Mouse (Mus musculus): Measurements from ENCODE around the gene Gps2. TPM values are rescaled to one million over a fixed set of nuclear protein-coding genes. Genes with fewer than 3 reads are reported as not detected.
A peak's percentile ranks its signal among the peaks of the same experiment; 100 is the strongest.

The Gps2 gene
- polyA plus RNA-seq, 1 experiment: 272 TPM

GRCm38 (mm10) chr11:69880506-69880852 is 33.2 kb upstream of the Gps2 start:
- H3K4me1 ChIP-seq (replicated peaks; ENCODE audit: control insufficient read depth, insufficient read depth, low read length): peaks cover 19% of the 10 kb centered on the region
- peak overlapping the region; percentile 39 for H3K4me3 ChIP-seq (ENCODE audit: control insufficient read depth, insufficient read depth, low read length)
- peaks cover 23% of the 10 kb centered on the region for H3K36me3 ChIP-seq (ENCODE audit: control insufficient read depth, insufficient read depth, low read length)
- 0 out of 2 replicates have a peak overlapping the region, but pooled peaks have one; percentile 4 for H3K27ac ChIP-seq (ENCODE audit: control insufficient read depth, insufficient read depth, low read length)
- WGBS: 4% methylated on average over 18 of the region's 18 CpGs
- DNase-seq: peak; percentile 66
- TF ChIP-seq CTCF (IDR thresholded peaks at IDR 0.05; ENCODE audit: borderline replicate concordance, control insufficient read depth, extremely low read depth, insufficient read depth, low read length, poor library complexity) (peak; percentile 69; the same call in 1 of the 2 replicates), POLR2A (IDR thresholded peaks at IDR 0.05; ENCODE audit: control insufficient read depth, extremely low read depth, insufficient read depth, low read length, poor library complexity) (0 out of 2 replicates have a peak, but pooled peaks have one; percentile 9)
- no peaks in the 10 kb centered on the region for H3K27me3 ChIP-seq (ENCODE audit: control insufficient read depth, insufficient read depth, low read length)

DNA sequence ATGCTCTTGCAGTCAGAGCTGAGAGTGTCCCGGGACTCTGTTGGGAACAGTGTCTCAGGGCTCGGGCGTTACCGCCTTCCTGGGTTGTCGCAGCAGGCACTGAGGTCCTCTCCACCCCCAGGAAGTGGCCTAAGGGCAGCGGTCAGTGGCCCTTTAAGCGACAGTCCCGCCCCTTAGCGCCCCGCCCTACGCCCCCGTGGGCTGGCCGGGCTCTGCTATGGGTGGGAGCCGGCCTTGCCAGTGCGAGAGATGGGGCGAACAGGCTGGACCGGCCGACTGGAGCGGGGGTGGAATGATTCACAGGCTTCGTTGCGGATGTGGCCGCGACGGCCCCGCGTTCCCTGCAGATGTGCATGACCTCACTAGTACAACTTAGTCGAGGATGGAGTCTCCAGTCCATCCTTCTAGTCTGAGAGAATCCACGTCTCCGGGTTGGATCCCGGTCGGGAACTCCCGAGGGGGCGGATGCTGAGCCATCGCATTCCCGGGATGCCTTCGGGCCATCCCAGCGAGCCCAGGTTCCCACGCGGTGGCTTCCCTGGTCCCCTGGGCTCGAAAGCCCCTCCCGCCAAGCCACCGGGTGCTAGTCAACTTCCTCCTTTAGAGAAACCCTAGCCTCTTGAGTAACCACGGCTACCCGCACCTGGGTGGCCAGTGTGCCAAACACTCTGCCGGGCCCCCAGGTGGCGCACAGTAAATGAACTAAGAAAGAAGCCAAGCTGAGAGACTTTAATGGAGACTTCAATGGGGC is 32.7 kb upstream of the Gps2 start, which contains the start of gene Kctd11:
Gene Kctd11 (minus strand): TSS at position 554 of the 751 bp plus-strand sequence.
- WGBS: 1% methylated on average over 46 of the region's 46 CpGs
- peak within 1 kb of the TSS; percentile 39 for H3K4me3 ChIP-seq (ENCODE audit: control insufficient read depth, insufficient read depth, low read length)
- peak; percentile 70 for DNase-seq
- H3K4me1 ChIP-seq (replicated peaks; ENCODE audit: control insufficient read depth, insufficient read depth, low read length): peaks cover 19% of the 10 kb centered on the region
- TF ChIP-seq CTCF (IDR thresholded peaks at IDR 0.05; ENCODE audit: borderline replicate concordance, control insufficient read depth, extremely low read depth, insufficient read depth, low read length, poor library complexity) (peak; percentile 75), POLR2A (IDR thresholded peaks at IDR 0.05; ENCODE audit: control insufficient read depth, extremely low read depth, insufficient read depth, low read length, poor library complexity) (no peak)
- no peaks in the 10 kb centered on the region for H3K27me3 ChIP-seq (ENCODE audit: control insufficient read depth, insufficient read depth, low read length)
- peaks cover 28% of the 10 kb centered on the region for H3K36me3 ChIP-seq (ENCODE audit: control insufficient read depth, insufficient read depth, low read length)
- H3K27ac ChIP-seq (ENCODE audit: control insufficient read depth, insufficient read depth, low read length): peak within 1 kb of the TSS; percentile 10; the same call in 1 of the 2 replicates

GRCm38 (mm10) chr11:69881787-69882670 is 31.7 kb upstream of the Gps2 start:
- 89% methylated on average over 21 of the region's 21 CpGs for WGBS
- Histone ChIP-seq H3K4me1 (replicated peaks; ENCODE audit: control insufficient read depth, insufficient read depth, low read length) (peaks cover 19% of the 10 kb centered on the region), H3K27me3 (ENCODE audit: control insufficient read depth, insufficient read depth, low read length) (no peaks in the 10 kb centered on the region), H3K27ac (ENCODE audit: control insufficient read depth, insufficient read depth, low read length) (peak overlapping the region; percentile 10; the same call in 1 of the 2 replicates), H3K36me3 (ENCODE audit: control insufficient read depth, insufficient read depth, low read length) (peaks cover 38% of the 10 kb centered on the region), H3K4me3 (ENCODE audit: control insufficient read depth, insufficient read depth, low read length) (0 out of 2 replicates have a peak overlapping the region, but pooled peaks have one; percentile 39)
- no peak for TF ChIP-seq CTCF (IDR thresholded peaks at IDR 0.05; ENCODE audit: borderline replicate concordance, control insufficient read depth, extremely low read depth, insufficient read depth, low read length, poor library complexity)
- TF ChIP-seq POLR2A (IDR thresholded peaks at IDR 0.05; ENCODE audit: control insufficient read depth, extremely low read depth, insufficient read depth, low read length, poor library complexity): no peak
- no peak for DNase-seq

DNA sequence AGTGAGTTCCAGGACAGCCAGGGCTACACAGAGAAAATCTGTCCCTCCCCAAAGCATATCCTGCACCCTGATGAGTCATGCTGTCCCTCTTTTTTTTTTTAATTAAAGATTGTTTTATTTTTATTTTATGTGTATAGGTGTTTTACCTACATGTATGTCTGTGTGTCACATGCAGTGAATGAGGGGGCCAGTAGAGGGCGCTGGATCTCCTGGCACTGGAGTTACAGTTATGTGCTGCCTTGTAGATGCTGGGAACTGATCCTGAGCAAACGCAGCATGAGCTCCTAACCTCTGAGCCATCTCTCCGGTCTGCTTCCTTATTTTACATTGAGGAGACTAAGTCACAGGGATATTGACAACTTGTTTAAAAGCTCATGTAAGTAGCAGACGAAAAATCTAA is 30.6 kb upstream of the Gps2 start:
- Histone ChIP-seq H3K4me1 (replicated peaks; ENCODE audit: control insufficient read depth, insufficient read depth, low read length) (peaks cover 19% of the 10 kb centered on the region), H3K27me3 (ENCODE audit: control insufficient read depth, insufficient read depth, low read length) (no peaks in the 10 kb centered on the region), H3K36me3 (ENCODE audit: control insufficient read depth, insufficient read depth, low read length) (peaks cover 49% of the 10 kb centered on the region), H3K27ac (ENCODE audit: control insufficient read depth, insufficient read depth, low read length) (no peak overlapping the region), H3K4me3 (ENCODE audit: control insufficient read depth, insufficient read depth, low read length) (no peak overlapping the region)
- whole genome bisulfite sequencing: 91% methylated on average over 4 of the region's 4 CpGs
- TF ChIP-seq CTCF (IDR thresholded peaks at IDR 0.05; ENCODE audit: borderline replicate concordance, control insufficient read depth, extremely low read depth, insufficient read depth, low read length, poor library complexity): peak; percentile 38; the same call in 1 of the 2 replicates
- TF ChIP-seq POLR2A (IDR thresholded peaks at IDR 0.05; ENCODE audit: control insufficient read depth, extremely low read depth, insufficient read depth, low read length, poor library complexity): no peak
- DNase-seq: peak; percentile 71

GRCm38 (mm10) chr11:69883527-69884151 is 30.0 kb upstream of the Gps2 start:
- TF ChIP-seq POLR2A (IDR thresholded peaks at IDR 0.05; ENCODE audit: control insufficient read depth, extremely low read depth, insufficient read depth, low read length, poor library complexity): no peak
- TF ChIP-seq CTCF (IDR thresholded peaks at IDR 0.05; ENCODE audit: borderline replicate concordance, control insufficient read depth, extremely low read depth, insufficient read depth, low read length, poor library complexity): no peak
- Histone ChIP-seq H3K4me3 (ENCODE audit: control insufficient read depth, insufficient read depth, low read length) (no peak overlapping the region), H3K4me1 (replicated peaks; ENCODE audit: control insufficient read depth, insufficient read depth, low read length) (peaks cover 19% of the 10 kb centered on the region), H3K27ac (ENCODE audit: control insufficient read depth, insufficient read depth, low read length) (no peak overlapping the region), H3K27me3 (ENCODE audit: control insufficient read depth, insufficient read depth, low read length) (no peaks in the 10 kb centered on the region), H3K36me3 (ENCODE audit: control insufficient read depth, insufficient read depth, low read length) (peaks cover 54% of the 10 kb centered on the region)
- WGBS: 95% methylated on average over 8 of the region's 8 CpGs
- DNase-seq: no peak

DNA sequence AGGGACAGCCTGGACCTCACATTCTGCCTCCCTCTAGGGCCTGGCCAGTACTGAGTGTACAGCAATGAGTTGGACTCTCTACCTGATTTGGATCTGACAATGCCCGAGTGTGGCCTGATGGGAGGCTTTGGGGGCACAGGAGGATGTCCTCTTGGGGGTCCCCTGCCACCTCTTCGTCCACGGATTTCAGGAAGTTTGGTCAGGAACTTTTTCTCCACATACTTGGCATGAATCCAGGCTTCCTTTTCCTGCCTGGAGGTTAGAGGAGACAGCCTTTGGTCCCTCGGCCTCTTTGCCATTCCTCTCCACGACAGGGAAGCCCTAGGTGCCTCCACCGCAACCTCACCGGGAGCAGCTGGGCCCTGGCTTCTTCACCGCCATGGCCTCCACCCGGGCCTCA is 29.4 kb upstream of the Gps2 start:
- H3K4me1 ChIP-seq (replicated peaks; ENCODE audit: control insufficient read depth, insufficient read depth, low read length): peaks cover 19% of the 10 kb centered on the region
- no peak for DNase-seq
- H3K36me3 ChIP-seq (ENCODE audit: control insufficient read depth, insufficient read depth, low read length): peaks cover 60% of the 10 kb centered on the region
- no peak overlapping the region for H3K27ac ChIP-seq (ENCODE audit: control insufficient read depth, insufficient read depth, low read length)
- no peak overlapping the region for H3K4me3 ChIP-seq (ENCODE audit: control insufficient read depth, insufficient read depth, low read length)
- H3K27me3 ChIP-seq (ENCODE audit: control insufficient read depth, insufficient read depth, low read length): no peaks in the 10 kb centered on the region
- 89% methylated on average over 9 of the region's 9 CpGs for WGBS
- TF ChIP-seq POLR2A (IDR thresholded peaks at IDR 0.05; ENCODE audit: control insufficient read depth, extremely low read depth, insufficient read depth, low read length, poor library complexity): no peak
- TF ChIP-seq CTCF (IDR thresholded peaks at IDR 0.05; ENCODE audit: borderline replicate concordance, control insufficient read depth, extremely low read depth, insufficient read depth, low read length, poor library complexity): no peak

All from thymus, adult 2 months (tissue).